Mouse (Mus musculus) adrenal gland, adult (tissue): ENCODE measurements around the gene Dnal1.
A peak's percentile ranks its signal among the peaks of the same experiment; 100 is the strongest.

ENCODE experiments used
- DNase-seq, 2 experiments: peaks; one replicate each; pipeline ENCODE4 v3.0.0; 2022 to 2023; ENCODE audit warnings: low spot score in 1 of 2; ENCODE audit not compliant: inconsistent age in 2 of 2

Gene Dnal1

DNA sequence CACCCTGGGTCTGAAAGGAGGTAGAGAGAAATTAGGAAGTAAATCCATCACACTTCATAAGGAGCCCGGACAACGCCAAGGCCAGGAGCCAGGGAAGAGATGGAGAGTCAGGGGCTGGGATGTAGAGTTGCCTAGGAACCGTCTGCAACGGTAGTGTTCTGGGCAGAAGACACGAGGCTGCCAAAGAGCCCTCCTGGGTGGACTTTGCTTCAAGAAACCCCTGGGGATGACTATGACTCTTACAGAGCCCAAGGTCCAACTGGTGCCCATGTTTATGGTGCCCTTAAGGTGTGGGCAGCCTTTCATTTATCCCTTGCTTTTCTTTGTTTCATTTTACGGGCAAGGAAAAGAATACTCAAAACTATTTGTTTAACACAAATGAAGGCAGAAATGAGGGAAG is 67.8 kb downstream of the Dnal1 start:
- DNase-seq: no peak

DNA sequence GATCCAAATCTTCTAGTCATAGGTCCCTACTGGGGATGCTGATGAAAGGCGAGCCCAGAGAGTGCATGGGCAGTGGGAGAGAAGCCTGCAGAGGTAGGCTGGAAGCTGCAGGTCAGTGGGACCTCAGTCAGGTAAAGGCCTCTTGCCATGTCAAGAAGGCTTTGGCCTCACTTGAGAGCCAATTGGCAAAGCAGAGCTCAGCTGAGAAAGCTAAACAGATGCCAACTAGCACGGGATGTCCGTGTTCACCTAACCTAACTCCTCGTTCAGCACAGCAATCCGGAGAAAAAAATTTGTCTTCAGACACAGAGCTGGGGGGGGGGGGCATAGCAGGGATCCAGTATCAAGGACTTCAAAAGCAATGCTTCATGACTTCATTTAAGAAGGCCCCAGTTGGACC is 70.8 kb downstream of the Dnal1 start:
- DNase-seq: no peak

GRCm38 (mm10) chr12:84185547-84185946 is 71.4 kb downstream of the Dnal1 start:
- DNase-seq: no peak

DNA sequence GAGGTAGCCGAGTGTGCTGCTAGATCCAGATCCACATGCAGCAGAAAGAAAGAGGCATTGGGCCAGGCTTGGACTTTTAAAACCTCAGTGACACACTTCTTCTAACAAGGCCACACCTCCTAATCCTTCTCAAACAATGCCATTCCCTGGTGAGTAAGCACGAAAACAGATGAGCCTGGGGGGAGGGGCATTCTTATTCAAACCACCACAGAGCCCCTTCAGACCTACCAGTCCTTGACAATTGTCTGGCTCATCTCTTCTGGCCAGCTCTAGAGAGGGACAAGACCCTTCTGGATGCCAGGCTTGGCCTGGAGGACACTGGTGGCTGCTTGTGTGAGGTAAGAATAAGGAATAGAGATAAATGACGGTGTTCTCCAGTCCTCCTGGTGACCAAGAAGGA is 72.4 kb downstream of the Dnal1 start:
- DNase-seq: no peak

GRCm38 (mm10) chr12:84186950-84187349 is 72.8 kb downstream of the Dnal1 start:
- DNase-seq: peak; percentile 66 to 76

DNA sequence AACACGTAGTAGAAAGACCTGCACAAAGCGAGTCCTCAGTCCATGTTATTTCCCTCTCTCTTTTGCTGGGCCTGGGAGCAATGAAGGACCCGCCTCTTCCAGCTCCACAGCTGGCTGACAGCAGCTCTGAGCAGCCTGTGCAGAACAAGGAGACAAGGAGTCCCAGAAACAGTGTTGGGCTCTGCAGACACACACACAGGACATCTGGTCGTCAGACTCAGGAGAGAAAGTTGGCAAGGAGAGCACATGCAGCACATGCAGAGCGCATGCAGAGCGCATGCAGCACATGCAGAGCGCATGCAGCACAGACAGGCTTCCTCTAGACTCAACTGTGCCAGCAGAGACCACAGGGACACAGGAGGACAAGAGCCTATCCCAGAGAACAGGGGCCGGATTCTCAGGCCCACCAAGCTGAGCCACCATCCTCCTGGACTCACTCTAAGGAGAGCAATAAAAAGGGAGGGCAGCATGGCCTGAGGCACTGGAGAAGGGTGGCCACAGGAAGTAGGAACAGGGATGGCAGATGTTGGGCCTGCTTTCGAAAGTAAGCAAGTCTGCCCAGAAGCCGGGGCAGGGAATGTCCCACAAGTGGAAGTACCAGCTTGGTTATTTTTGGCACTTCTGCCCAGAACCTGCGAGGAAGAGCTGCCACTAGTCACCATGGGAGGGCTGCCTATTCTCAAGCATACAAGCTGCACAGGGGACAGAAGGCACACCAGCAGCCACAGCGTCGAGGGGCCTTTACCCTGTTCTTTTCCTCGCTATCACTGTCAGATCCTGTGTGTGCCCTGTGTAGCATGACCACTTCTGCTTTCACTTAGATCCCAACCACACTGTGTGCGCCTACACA is 73.8 kb downstream of the Dnal1 start:
- peak in 1 of 2 experiments; percentile 72 for DNase-seq

DNA sequence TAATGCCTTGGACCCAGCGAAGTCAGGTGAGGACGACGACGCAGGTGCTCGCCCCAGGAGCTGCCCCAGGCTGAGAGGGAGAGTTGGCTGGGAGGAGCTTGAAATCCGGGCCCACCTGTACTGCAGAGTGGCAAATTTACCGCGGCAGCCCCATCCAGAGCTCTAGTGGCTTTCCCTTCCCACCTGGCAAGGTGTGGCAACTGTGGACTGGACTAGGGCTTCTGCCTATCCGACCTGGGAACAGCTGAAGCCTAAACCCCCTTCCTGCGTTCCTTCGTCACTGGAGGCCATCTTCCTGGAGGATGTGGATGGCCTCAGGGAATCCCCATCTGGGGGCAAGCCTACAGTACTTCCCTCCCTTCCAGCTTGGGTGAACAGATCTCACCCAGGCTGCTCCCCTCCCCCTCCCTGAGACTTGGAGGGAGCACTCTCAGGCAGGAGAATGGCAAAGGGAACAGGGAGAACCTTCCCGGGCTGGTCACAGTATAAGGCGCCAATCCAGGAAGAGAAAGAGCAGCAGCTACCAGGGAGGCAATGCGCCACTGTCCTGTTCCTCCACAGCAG is 74.8 kb downstream of the Dnal1 start:
- peak in 1 of 2 experiments; percentile 49 for DNase-seq

GRCm38 (mm10) chr12:84190151-84190820 is 76.1 kb downstream of the Dnal1 start:
- DNase-seq: peak in 1 of 2 experiments; percentile 38

- DNase-seq: peak in 1 of 2 experiments; percentile 49
These were observed 77.0 kb downstream of the Dnal1 start for GRCm38 (mm10) chr12:84191190-84191589.

DNA sequence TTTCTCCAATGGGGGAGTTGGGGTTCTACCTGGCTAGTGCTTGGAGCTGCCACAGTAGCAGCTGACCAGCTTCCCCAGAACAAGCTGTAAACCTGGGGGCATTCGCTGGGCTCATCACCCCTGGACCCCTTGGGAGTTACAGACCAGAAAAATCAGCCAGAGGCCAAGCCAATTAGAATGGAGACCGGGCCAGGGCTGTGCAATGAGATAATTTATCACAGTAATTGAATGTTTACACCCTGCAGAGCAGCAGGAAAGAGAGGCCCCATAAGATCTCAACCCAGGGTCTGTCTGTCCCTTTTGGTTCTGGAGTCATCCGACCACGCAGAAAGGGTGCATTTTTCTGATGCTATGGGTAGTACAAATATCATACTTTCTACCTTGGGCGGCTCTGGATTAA is 77.6 kb downstream of the Dnal1 start:
- DNase-seq: no peak

DNA sequence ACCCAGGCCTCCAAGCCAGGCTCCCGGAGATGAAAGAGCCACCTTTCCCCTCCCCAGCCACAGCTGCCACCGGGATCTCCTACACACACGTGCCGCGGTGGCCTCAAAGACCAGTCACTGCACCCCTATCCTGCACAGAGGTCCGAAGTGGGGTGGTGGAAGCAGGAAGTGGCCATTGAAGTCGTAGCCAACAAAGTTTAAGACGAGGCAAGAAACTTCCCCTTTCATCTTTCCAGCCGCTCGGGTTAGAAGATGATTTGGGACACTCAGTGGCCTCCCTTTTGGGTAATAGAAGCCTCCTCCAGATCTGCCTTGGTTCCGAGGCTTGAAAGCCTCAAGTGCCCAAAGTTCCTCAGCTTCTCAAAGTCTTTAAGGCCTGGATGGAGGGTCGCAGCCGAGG is 78.1 kb downstream of the Dnal1 start:
- no peak for DNase-seq

- DNase-seq: peak; percentile 81 to 94
These were observed 78.8 kb downstream of the Dnal1 start for GRCm38 (mm10) chr12:84192741-84193641.

DNA sequence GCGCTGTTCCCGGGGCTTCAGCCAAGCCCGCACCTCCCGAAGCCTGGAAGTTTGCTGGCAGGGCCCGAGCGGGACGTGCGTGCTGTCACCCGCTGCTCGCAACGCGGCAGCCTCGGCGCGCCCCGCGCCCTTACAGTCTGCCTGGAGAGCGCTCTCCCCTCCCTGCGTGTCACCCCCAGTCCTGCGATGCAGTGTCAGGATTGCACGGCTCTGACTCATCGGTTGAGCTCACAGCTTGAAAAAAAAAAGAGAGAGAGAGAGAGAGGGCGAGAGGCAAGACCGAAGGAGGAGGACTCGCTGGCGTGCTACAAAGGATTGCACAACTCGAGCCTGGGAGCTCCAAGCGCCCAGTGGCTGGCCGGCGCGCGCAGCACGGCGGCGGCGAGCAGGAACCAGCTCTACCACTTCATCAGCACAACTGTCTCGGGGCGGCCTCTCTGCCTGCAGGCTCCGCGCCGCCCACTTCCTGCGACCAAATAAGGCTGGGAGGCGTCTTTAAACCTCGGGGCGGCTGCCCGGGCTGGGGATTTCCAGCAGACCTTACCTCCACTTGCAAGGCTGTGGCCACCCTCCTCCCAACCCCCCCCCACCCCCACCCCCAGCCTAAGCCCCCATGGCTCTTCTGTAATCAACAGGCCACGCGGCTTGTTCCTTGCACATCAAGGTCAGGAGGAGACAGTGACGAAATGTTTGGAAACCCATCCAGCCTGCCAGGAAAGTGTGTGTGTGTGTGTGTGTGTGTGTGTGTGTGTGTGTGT is 79.7 kb downstream of the Dnal1 start:
- peak; percentile 97 for DNase-seq

DNA sequence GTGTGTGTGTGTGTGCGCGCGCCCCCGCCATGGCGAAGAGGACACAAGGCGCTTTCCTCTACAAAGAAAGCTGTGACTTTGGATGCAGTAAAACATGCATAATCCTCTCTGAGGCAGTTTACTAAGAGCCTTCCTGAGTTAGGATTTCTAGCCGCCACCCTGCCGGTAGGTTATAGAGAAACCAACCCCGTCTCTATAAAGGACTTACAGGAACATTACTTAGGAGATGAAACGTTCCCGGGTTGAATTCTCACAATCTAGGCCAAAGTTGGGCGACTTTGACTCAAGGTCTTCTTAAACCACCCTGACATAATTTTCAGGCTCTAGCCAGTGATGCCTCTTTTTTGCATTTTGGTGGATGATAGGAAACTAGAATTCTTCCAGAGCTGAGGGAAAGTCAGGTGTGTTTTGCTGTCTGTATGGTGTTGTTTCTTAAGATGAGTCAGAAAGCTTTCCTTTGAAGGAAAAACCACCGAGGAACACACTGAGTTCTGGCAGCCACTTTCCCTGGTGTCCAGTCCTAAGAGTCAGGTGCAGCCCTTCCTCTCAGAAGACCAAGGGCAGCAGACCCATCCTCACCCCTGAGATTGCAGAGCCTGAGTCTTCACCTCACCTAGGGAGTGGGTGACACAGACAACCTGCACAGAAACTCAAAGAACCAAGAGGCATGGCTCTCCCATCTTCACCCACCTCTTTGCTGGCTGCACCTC is 80.4 kb downstream of the Dnal1 start:
- DNase-seq: no peak

- no peak for DNase-seq
These were observed 81.0 kb downstream of the Dnal1 start for GRCm38 (mm10) chr12:84195195-84195594.
